Mouse (Mus musculus): Measurements from ENCODE around the gene Olfr825. TPM values are rescaled to one million over a fixed set of nuclear protein-coding genes. Genes with fewer than 3 reads are reported as not detected.
"Not testable (repeated sequence)": the region's sequence is repeated elsewhere in the genome, so short reads cannot be mapped to it uniquely, and the experiment has no call there.

Olfr825 gene
- not detected in 2 replicates for polyA plus RNA-seq (2012; ENCODE audit: insufficient read depth, insufficient read length, low replicate concordance, missing spikeins)

DNA sequence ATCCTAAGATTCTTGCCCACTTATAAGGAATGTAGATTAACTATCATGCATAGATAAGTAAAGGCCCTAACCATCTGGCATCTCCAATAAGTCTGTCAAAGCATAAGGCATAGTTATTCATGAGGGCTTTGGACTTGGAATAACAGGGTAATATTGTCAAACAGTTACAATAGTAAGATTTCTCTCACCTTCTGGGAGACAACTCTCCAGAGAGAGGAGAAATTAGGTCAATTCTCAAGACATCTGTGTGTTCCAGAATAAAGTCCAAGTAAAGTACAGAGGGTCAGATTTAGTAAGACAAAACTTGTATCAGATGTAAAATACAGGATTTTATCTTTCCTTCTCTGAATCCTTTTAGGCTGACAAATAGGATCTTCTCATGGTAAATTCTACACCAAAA lies at the start of gene Olfr825:
Olfr825 (minus strand) TSS at position 101 of the 400 bp plus-strand sequence.
- no peak within 1 kb of the TSS for H3K27ac ChIP-seq (ENCODE audit: insufficient read depth, low read depth, low read length)
- H3K4me3 ChIP-seq (ENCODE audit: insufficient read depth, low read depth, low read length): no peak within 1 kb of the TSS
- TF ChIP-seq POLR2A (IDR thresholded peaks at IDR 0.05; ENCODE audit: insufficient read depth, low read depth, low read length) (no peak), CTCF (IDR thresholded peaks at IDR 0.05; ENCODE audit: insufficient read depth, low read depth, low read length) (no peak)
- no peaks in the 10 kb centered on the region for H3K4me1 ChIP-seq (ENCODE audit: control insufficient read depth, insufficient read depth, low read length)

GRCm38 (mm10) chr10:130214303-130214702 lies 47.7 kb upstream of the Olfr825 start, which contains the start of gene Olfr827:
Gene Olfr827 (minus strand): TSS chr10:130214403.
- Histone ChIP-seq H3K27ac (ENCODE audit: insufficient read depth, low read depth, low read length) (no peak within 1 kb of the TSS), H3K4me3 (ENCODE audit: insufficient read depth, low read depth, low read length) (no peak within 1 kb of the TSS), H3K4me1 (ENCODE audit: control insufficient read depth, insufficient read depth, low read length) (no peaks in the 10 kb centered on the region)
- WGBS: 95% methylated on average over 1 of the region's 1 CpGs
- TF ChIP-seq POLR2A (IDR thresholded peaks at IDR 0.05; ENCODE audit: insufficient read depth, low read depth, low read length) (no peak), CTCF (IDR thresholded peaks at IDR 0.05; ENCODE audit: insufficient read depth, low read depth, low read length) (no peak)

DNA sequence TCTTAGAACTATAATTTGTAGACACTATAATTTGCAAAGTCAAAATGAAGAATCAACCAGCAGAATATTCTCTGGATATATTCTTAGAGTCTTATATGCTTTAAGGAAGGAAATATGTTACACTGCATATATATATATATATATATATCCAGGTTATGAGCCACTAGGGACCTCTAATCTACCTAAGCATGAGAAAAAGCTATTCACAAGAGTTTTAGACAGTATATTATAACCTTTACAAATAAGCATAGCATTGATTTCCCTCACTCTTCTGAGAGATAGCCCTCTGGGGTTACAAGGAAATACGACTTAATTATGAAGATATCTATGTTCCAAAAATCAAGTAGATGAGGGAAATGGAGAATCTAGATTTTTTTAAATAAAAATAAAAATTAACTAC lies 17.5 kb upstream of the Olfr825 start, which contains the start of gene Olfr826:
Olfr826 (minus strand) TSS at position 101 of the 400 bp plus-strand sequence.
- 80% methylated on average over 1 of the region's 1 CpGs for whole genome bisulfite sequencing
- Histone ChIP-seq H3K27ac (ENCODE audit: insufficient read depth, low read depth, low read length) (no peak within 1 kb of the TSS), H3K4me3 (ENCODE audit: insufficient read depth, low read depth, low read length) (no peak within 1 kb of the TSS), H3K4me1 (ENCODE audit: control insufficient read depth, insufficient read depth, low read length) (no peaks in the 10 kb centered on the region)
- TF ChIP-seq CTCF (IDR thresholded peaks at IDR 0.05; ENCODE audit: insufficient read depth, low read depth, low read length) (no peak), POLR2A (IDR thresholded peaks at IDR 0.05; ENCODE audit: insufficient read depth, low read depth, low read length) (no peak)

DNA sequence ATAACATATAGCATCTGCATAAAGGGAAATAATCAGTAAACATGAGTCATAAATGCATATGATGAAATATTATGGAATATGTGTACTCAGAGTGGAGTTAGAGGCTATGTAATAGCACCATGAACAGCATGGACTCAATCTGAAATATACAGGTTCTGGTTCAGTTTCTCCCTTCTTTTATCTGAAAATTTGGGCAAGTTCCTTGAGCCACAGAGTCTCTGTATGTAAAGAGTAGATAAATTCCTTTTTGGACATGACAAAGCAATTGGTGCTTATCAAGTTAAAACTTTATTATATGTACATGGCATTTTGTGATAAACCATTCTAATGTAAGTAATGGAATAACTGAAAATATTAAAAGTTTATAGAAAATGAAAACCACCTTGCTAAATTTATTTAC lies 1.4 kb downstream of the Olfr825 start:
- no peaks in the 10 kb centered on the region for H3K4me1 ChIP-seq (ENCODE audit: control insufficient read depth, insufficient read depth, low read length)
- H3K27ac ChIP-seq (ENCODE audit: insufficient read depth, low read depth, low read length): no peak overlapping the region
- no peak overlapping the region for H3K4me3 ChIP-seq (ENCODE audit: insufficient read depth, low read depth, low read length)
- no peak for TF ChIP-seq CTCF (IDR thresholded peaks at IDR 0.05; ENCODE audit: insufficient read depth, low read depth, low read length)
- TF ChIP-seq POLR2A (IDR thresholded peaks at IDR 0.05; ENCODE audit: insufficient read depth, low read depth, low read length): no peak

DNA sequence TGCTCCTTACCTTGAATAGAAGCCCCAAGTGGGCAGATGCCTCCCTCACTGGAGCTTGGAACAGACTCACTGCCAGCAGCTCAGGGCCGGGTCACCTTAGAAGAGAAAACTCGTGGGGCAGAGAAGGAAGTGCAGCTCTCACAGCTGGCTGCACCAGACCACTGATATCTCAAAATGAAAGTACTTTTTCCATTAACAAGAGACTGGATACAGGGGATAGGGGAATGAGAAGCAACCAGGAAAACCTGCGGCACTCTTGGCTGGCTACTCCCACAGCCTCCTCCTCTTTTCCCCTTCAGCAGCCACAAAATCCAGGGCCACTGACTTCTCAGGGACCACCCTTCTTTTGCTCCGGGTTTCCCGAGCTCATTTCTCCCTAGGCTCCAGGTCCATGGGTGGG lies 22.4 kb downstream of the Olfr825 start:
- TF ChIP-seq CTCF (IDR thresholded peaks at IDR 0.05; ENCODE audit: insufficient read depth, low read depth, low read length) (no peak), POLR2A (IDR thresholded peaks at IDR 0.05; ENCODE audit: insufficient read depth, low read depth, low read length) (no peak)
- Histone ChIP-seq H3K27ac (ENCODE audit: insufficient read depth, low read depth, low read length) (no peak overlapping the region), H3K4me1 (ENCODE audit: control insufficient read depth, insufficient read depth, low read length) (no peaks in the 10 kb centered on the region), H3K4me3 (ENCODE audit: insufficient read depth, low read depth, low read length) (no peak overlapping the region)
- 81% methylated on average over 5 of the region's 5 CpGs for WGBS

DNA sequence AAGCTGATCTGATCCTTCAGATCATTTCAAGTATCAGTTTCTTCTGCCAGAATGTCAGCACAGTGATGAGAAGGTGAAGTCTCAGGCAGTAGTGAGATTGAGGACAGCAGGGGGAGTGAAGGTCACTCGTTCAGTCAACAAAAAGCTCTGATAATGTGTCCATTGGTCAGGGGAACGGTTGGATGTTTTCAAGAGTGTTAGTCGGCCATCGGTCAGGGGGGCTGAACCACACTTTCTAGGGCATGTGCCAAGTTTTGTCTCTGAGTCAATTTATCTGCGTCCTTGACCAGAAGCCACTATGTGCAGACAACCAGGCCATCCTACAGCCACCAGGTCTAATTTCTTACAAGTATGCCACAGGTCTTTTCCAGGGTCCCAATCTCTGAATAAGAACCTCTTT lies 24.1 kb downstream of the Olfr825 start:
- WGBS: 85% methylated on average over 5 of the region's 5 CpGs
- not testable (repeated sequence) for H3K4me1 ChIP-seq (ENCODE audit: control insufficient read depth, insufficient read depth, low read length); H3K4me3 ChIP-seq (ENCODE audit: insufficient read depth, low read depth, low read length); H3K27ac ChIP-seq (ENCODE audit: insufficient read depth, low read depth, low read length)

- H3K4me1 ChIP-seq (ENCODE audit: control insufficient read depth, insufficient read depth, low read length): no peaks in the 10 kb centered on the region
- no peak overlapping the region for H3K4me3 ChIP-seq (ENCODE audit: insufficient read depth, low read depth, low read length)
- H3K27ac ChIP-seq (ENCODE audit: insufficient read depth, low read depth, low read length): no peak overlapping the region
- TF ChIP-seq CTCF (IDR thresholded peaks at IDR 0.05; ENCODE audit: insufficient read depth, low read depth, low read length) (no peak), POLR2A (IDR thresholded peaks at IDR 0.05; ENCODE audit: insufficient read depth, low read depth, low read length) (no peak)
Measured at GRCm38 (mm10) chr10:130134811-130135210, 31.8 kb downstream of the Olfr825 start.

GRCm38 (mm10) chr10:130129900-130130299 lies 36.7 kb downstream of the Olfr825 start, which contains the start of gene Olfr824:
Gene Olfr824 (minus strand): TSS chr10:130130000.
- not testable (repeated sequence) for H3K27ac ChIP-seq (ENCODE audit: insufficient read depth, low read depth, low read length); H3K4me1 ChIP-seq (ENCODE audit: control insufficient read depth, insufficient read depth, low read length)

DNA sequence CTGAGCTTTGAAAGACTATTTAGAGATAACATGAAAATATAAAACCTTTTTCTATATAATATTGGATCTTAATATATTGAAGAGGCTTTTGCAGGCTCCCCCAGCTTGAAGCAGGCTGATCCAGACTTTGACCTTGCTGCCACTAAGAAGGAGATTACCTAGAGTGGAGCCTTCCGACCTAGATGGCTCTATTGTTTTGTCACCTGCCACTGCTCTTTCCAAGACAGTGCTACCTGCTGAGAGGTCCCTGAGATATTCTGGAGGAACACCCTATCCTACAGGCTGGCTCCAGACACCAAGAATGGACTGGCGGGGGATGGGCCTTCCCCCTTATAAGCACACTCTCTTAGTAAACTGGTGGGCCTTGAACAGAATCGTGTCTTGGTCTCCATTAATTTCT lies 50.5 kb downstream of the Olfr825 start:
- H3K4me3 ChIP-seq (ENCODE audit: insufficient read depth, low read depth, low read length); H3K4me1 ChIP-seq (ENCODE audit: control insufficient read depth, insufficient read depth, low read length); H3K27ac ChIP-seq (ENCODE audit: insufficient read depth, low read depth, low read length): not testable (repeated sequence)
- 65% methylated on average over 3 of the region's 3 CpGs for WGBS

More at GRCm38 (mm10) chr10:130129900-130130299, 36.7 kb downstream of the Olfr825 start, which contains the start of gene Olfr824:
- H3K4me3 ChIP-seq (ENCODE audit: insufficient read depth, low read depth, low read length): not testable (repeated sequence)

DNA sequence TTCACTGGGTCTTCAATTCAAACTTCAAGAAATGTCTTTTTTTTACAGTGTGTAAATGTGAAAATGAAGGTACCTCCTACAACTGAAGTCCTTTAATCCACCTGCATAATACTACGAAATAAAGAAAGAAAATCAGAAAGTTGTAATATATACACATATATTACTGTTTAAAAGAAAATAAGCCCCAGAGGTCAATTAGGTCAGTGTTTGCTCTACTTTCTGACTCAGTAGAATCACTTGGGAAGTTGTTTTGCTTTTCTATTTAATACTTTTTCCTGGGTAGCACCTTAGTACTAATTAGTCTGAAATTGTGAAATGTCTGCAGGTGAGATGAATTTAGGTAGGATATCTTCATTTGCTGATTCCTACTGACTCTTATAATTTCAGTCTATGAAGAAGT lies 51.3 kb downstream of the Olfr825 start, which contains the start of gene Olfr823:
Olfr823 (minus strand) TSS at position 101 of the 400 bp plus-strand sequence.
- WGBS: 89% methylated on average over 1 of the region's 1 CpGs
- not testable (repeated sequence) for H3K4me3 ChIP-seq (ENCODE audit: insufficient read depth, low read depth, low read length); H3K4me1 ChIP-seq (ENCODE audit: control insufficient read depth, insufficient read depth, low read length); H3K27ac ChIP-seq (ENCODE audit: insufficient read depth, low read depth, low read length)

Other genes with a start within 250 kb of the Olfr825 start
- gene Olfr818, start 217.7 kb downstream of the Olfr825 start, polyA plus RNA-seq (2012; ENCODE audit: insufficient read depth, insufficient read length, low replicate concordance, missing spikeins): not detected in 2 replicates
- not detected in 2 replicates for gene Olfr819, start 199.5 kb downstream of the Olfr825 start, polyA plus RNA-seq (2012; ENCODE audit: insufficient read depth, insufficient read length, low replicate concordance, missing spikeins)
- gene Olfr247, start 190.6 kb downstream of the Olfr825 start, polyA plus RNA-seq (2012; ENCODE audit: insufficient read depth, insufficient read length, low replicate concordance, missing spikeins): not detected in 2 replicates
- not detected in 2 replicates for gene Gm10310, start 181.7 kb downstream of the Olfr825 start, polyA plus RNA-seq (2012; ENCODE audit: insufficient read depth, insufficient read length, low replicate concordance, missing spikeins)
- gene Olfr820, start 154.1 kb downstream of the Olfr825 start, polyA plus RNA-seq (2012; ENCODE audit: insufficient read depth, insufficient read length, low replicate concordance, missing spikeins): not detected in 2 replicates
- not detected in 2 replicates for gene Olfr821, start 136.4 kb downstream of the Olfr825 start, polyA plus RNA-seq (2012; ENCODE audit: insufficient read depth, insufficient read length, low replicate concordance, missing spikeins)
- gene Olfr822, start 95.6 kb downstream of the Olfr825 start, polyA plus RNA-seq (2012; ENCODE audit: insufficient read depth, insufficient read length, low replicate concordance, missing spikeins): not detected in 2 replicates
- not detected in 2 replicates for gene Olfr823, start 51.4 kb downstream of the Olfr825 start, polyA plus RNA-seq (2012; ENCODE audit: insufficient read depth, insufficient read length, low replicate concordance, missing spikeins)
- gene Olfr824, start 36.8 kb downstream of the Olfr825 start, polyA plus RNA-seq (2012; ENCODE audit: insufficient read depth, insufficient read length, low replicate concordance, missing spikeins): not detected in 2 replicates
- gene Olfr826, start 17.4 kb upstream of the Olfr825 start, polyA plus RNA-seq (2012; ENCODE audit: insufficient read depth, insufficient read length, low replicate concordance, missing spikeins): not detected in 2 replicates
- gene Olfr827, start 47.6 kb upstream of the Olfr825 start, polyA plus RNA-seq (2012; ENCODE audit: insufficient read depth, insufficient read length, low replicate concordance, missing spikeins): not detected in 2 replicates
- gene Neurod4, start 113.5 kb upstream of the Olfr825 start, polyA plus RNA-seq (2012; ENCODE audit: insufficient read depth, insufficient read length, low replicate concordance, missing spikeins): not detected in 2 replicates
- not detected in 2 replicates for gene Tespa1, start 156.1 kb upstream of the Olfr825 start, polyA plus RNA-seq (2012; ENCODE audit: insufficient read depth, insufficient read length, low replicate concordance, missing spikeins)
- not detected in 2 replicates for gene Vmn2r84, start 227.6 kb upstream of the Olfr825 start, polyA plus RNA-seq (2012; ENCODE audit: insufficient read depth, insufficient read length, low replicate concordance, missing spikeins)

Data from olfactory bulb, adult 2 months (tissue).